11 mouse cellular contexts compared by ENCODE assay signal in the genomic region with DNA sequence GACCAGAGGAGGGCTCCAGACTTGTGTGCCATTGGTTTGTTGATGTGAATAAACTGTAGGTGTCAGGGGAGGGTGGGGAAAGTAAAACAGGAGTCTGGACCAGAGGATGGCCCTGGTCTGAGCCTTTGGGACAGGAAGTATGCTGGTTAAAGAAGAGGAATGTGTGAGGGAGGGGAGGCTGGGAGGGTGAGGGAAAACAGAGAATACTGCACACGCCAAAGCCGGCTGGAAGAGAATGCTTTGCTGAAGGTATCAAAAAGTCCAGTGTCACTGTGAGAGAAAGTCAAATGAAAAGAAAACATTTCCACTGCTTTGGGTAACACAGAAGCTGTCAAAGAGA.
DNase-seq lines count a peak whose midpoint lies in the region; ATAC-seq and TF ChIP-seq lines count a peak whose summit lies in the region.
"Had no signal": no experiment of that assay in that cellular context is flagged by ENCODE, and none has a peak within 500 bp of the region (broad histone marks: within the 10 kb centered on the region; RNA-seq: fewer than 3 reads in every experiment).

No protein-coding gene starts in this region.

- H3K36me3 ChIP-seq in heart, embryonic 16.5 days (ENCODE audit: control insufficient read depth, insufficient read depth): no peaks in the 10 kb centered on the region
- no peaks in the 10 kb centered on the region for H3K36me3 ChIP-seq in midbrain, embryonic 16.5 days (ENCODE audit: control insufficient read depth, insufficient read depth, low read length)
- H3K36me3 ChIP-seq in midbrain, embryonic 10.5 days: no peaks in the 10 kb centered on the region
- H3K36me3 ChIP-seq in embryonic facial prominence, embryonic 12.5 days: no peaks in the 10 kb centered on the region
- no peaks in the 10 kb centered on the region for H3K36me3 ChIP-seq in myocyte (ENCODE audit: control insufficient read depth, insufficient read depth)
- no peaks in the 10 kb centered on the region for H3K36me3 ChIP-seq in hindbrain, embryonic 11.5 days (ENCODE audit: control insufficient read depth, insufficient read depth, low read length)

- H3K4me3 ChIP-seq in heart, embryonic 16.5 days (ENCODE audit: low read length): no peak overlapping the region
- H3K4me3 ChIP-seq in midbrain, embryonic 16.5 days (ENCODE audit: low read depth, low read length): no peak overlapping the region
- no peak overlapping the region for H3K4me3 ChIP-seq in midbrain, embryonic 10.5 days
- no peak overlapping the region for H3K4me3 ChIP-seq in embryonic facial prominence, embryonic 12.5 days
- no peak overlapping the region for H3K4me3 ChIP-seq in myocyte
- no peak overlapping the region for H3K4me3 ChIP-seq in hindbrain, embryonic 11.5 days (ENCODE audit: low read depth, low read length)

- no peak overlapping the region for H3K9ac ChIP-seq in heart, embryonic 16.5 days (ENCODE audit: low read length)
- H3K9ac ChIP-seq in midbrain, embryonic 16.5 days (ENCODE audit: low read depth, low read length): no peak overlapping the region
- H3K9ac ChIP-seq in embryonic facial prominence, embryonic 12.5 days: no peak overlapping the region
- H3K9ac ChIP-seq in hindbrain, embryonic 11.5 days (ENCODE audit: low read depth, low read length): no peak overlapping the region

- DNase-seq in heart, postnatal 14 days: no peak
- no peak for DNase-seq in midbrain, embryonic 10.5 days (ENCODE audit: low spot score)
- no peak for DNase-seq in thymus, postnatal 36 days
- no peak for DNase-seq in hindbrain, embryonic 11.5 days (ENCODE audit: low spot score)
- DNase-seq: adrenal gland, adult 8-10 months; right cerebral cortex, postnatal 14 days had no signal

- 0 out of 2 replicates have a peak, but pooled peaks have one; percentile 14 for ATAC-seq in heart, embryonic 16.5 days (replicated peaks; ENCODE audit: extremely low read depth, insufficient read depth, low FRiP score)
- 0 out of 2 replicates have a peak, but pooled peaks have one; percentile 3 for ATAC-seq in midbrain, embryonic 16.5 days
- no peak; the same call in 1 of the 2 replicates for ATAC-seq in embryonic facial prominence, embryonic 12.5 days (ENCODE audit: insufficient number of reproducible peaks, insufficient read depth, low FRiP score, low TSS enrichment)
- no peak for ATAC-seq in hindbrain, embryonic 11.5 days (ENCODE audit: low FRiP score)
- ATAC-seq: hindbrain, embryonic 16.5 days had no signal

- 23% methylated on average over 2 of the region's 2 CpGs for WGBS in heart, embryonic 16.5 days
- 70% methylated on average over 2 of the region's 2 CpGs for WGBS in midbrain, embryonic 16.5 days
- WGBS in midbrain, embryonic 10.5 days: 47% methylated on average over 2 of the region's 2 CpGs
- WGBS in embryonic facial prominence, embryonic 12.5 days: 28% methylated on average over 2 of the region's 2 CpGs
- 52% methylated on average over 2 of the region's 2 CpGs for WGBS in hindbrain, embryonic 11.5 days

- no peak overlapping the region for H3K27ac ChIP-seq in heart, embryonic 16.5 days (ENCODE audit: low read length)
- no peak overlapping the region for H3K27ac ChIP-seq in midbrain, embryonic 16.5 days (ENCODE audit: low read length)
- H3K27ac ChIP-seq in midbrain, embryonic 10.5 days (replicated peaks): no peak overlapping the region
- peak overlapping the region; percentile 73 for H3K27ac ChIP-seq in embryonic facial prominence, embryonic 12.5 days
- no peak overlapping the region for H3K27ac ChIP-seq in hindbrain, embryonic 11.5 days (ENCODE audit: low read depth, low read length)

- intact Hi-C loops in heart, postnatal 14 days (cut with DNase I): no loop called here

- no peaks in the 10 kb centered on the region for H3K27me3 ChIP-seq in heart, embryonic 16.5 days (ENCODE audit: control insufficient read depth, insufficient read depth, low read length)
- no peaks in the 10 kb centered on the region for H3K27me3 ChIP-seq in midbrain, embryonic 16.5 days (ENCODE audit: control insufficient read depth, insufficient read depth, low read depth, low read length)
- H3K27me3 ChIP-seq in midbrain, embryonic 10.5 days (ENCODE audit: low read depth, poor library complexity, severe bottlenecking): no peaks in the 10 kb centered on the region
- no peaks in the 10 kb centered on the region for H3K27me3 ChIP-seq in embryonic facial prominence, embryonic 12.5 days
- no peaks in the 10 kb centered on the region for H3K27me3 ChIP-seq in myocyte (ENCODE audit: control insufficient read depth, insufficient read depth, insufficient read length)
- no peaks in the 10 kb centered on the region for H3K27me3 ChIP-seq in hindbrain, embryonic 11.5 days (ENCODE audit: control insufficient read depth, insufficient read depth, low read length)

- no peaks in the 10 kb centered on the region for H3K79me2 ChIP-seq in myocyte (ENCODE audit: control insufficient read depth, insufficient read depth)

- no peaks in the 10 kb centered on the region for H3K9me3 ChIP-seq in heart, embryonic 16.5 days (replicated peaks; ENCODE audit: control insufficient read depth, low read length)
- no peaks in the 10 kb centered on the region for H3K9me3 ChIP-seq in midbrain, embryonic 16.5 days (replicated peaks; ENCODE audit: control insufficient read depth, low read length, poor library complexity, severe bottlenecking)
- no peaks in the 10 kb centered on the region for H3K9me3 ChIP-seq in midbrain, embryonic 10.5 days (replicated peaks)
- H3K9me3 ChIP-seq in embryonic facial prominence, embryonic 12.5 days: no peaks in the 10 kb centered on the region
- H3K9me3 ChIP-seq in hindbrain, embryonic 11.5 days (ENCODE audit: control insufficient read depth, low read length): no peaks in the 10 kb centered on the region

- no peak overlapping the region for H3K4me2 ChIP-seq in heart, embryonic 16.5 days (ENCODE audit: low read depth, low read length)
- H3K4me2 ChIP-seq in midbrain, embryonic 16.5 days (ENCODE audit: low read length): no peak overlapping the region
- H3K4me2 ChIP-seq in embryonic facial prominence, embryonic 12.5 days (replicated peaks): no peak overlapping the region
- H3K4me2 ChIP-seq in myocyte (ENCODE audit: low read depth): peak overlapping the region; percentile 26
- H3K4me2 ChIP-seq in hindbrain, embryonic 11.5 days (replicated peaks; ENCODE audit: low read depth, low read length): no peak overlapping the region

- TF ChIP-seq POLR2A in myocyte (IDR thresholded peaks at IDR 0.05; ENCODE audit: insufficient read length, low read depth): no peak

- no peak overlapping the region for H3ac ChIP-seq in myocyte (ENCODE audit: control insufficient read depth, insufficient read length)

- no peaks in the 10 kb centered on the region for H3K4me1 ChIP-seq in heart, embryonic 16.5 days (ENCODE audit: control insufficient read depth, insufficient read depth, low read length)
- peaks cover 3% of the 10 kb centered on the region; the same call in 1 of the 2 replicates for H3K4me1 ChIP-seq in midbrain, embryonic 16.5 days (ENCODE audit: control insufficient read depth, insufficient read depth, low read length)
- H3K4me1 ChIP-seq in midbrain, embryonic 10.5 days: peaks cover 9% of the 10 kb centered on the region; the same call in 1 of the 2 replicates
- H3K4me1 ChIP-seq in embryonic facial prominence, embryonic 12.5 days: peaks cover 27% of the 10 kb centered on the region
- no peaks in the 10 kb centered on the region for H3K4me1 ChIP-seq in hindbrain, embryonic 11.5 days (replicated peaks; ENCODE audit: control insufficient read depth, insufficient read depth, low read length)

TF ChIP-seq in myocyte, 11 proteins besides CTCF, POLR2A, EP300 and RAD21:
- TF ChIP-seq MYOG (IDR thresholded peaks at IDR 0.05; ENCODE audit: control insufficient read depth in 1 of 3, insufficient read depth in 1 of 3, insufficient read length in 2 of 3, low read depth in 2 of 3) (no peak), TCF3 (IDR thresholded peaks at IDR 0.05; ENCODE audit: insufficient read length, low read depth) (no peak), SRF (IDR thresholded peaks at IDR 0.05; ENCODE audit: control insufficient read depth, insufficient read length, low read depth) (no peak), MYOD1 (IDR thresholded peaks at IDR 0.05; ENCODE audit: control insufficient read depth in 1 of 3, insufficient read length in 2 of 3, low read depth in 2 of 3) (no peak)

Comparison
In these comparisons a context has a peak if more than half of its experiments do, and no peak if none do; other contexts are left out.
1. ATAC-seq: peak in heart, embryonic 16.5 days (single experiment) and midbrain, embryonic 16.5 days (single experiment); none in embryonic facial prominence, embryonic 12.5 days (single experiment) and hindbrain, embryonic 11.5 days (single experiment).